Comparison of ENCODE assay signal across 23 mouse cellular contexts in the genomic region with DNA sequence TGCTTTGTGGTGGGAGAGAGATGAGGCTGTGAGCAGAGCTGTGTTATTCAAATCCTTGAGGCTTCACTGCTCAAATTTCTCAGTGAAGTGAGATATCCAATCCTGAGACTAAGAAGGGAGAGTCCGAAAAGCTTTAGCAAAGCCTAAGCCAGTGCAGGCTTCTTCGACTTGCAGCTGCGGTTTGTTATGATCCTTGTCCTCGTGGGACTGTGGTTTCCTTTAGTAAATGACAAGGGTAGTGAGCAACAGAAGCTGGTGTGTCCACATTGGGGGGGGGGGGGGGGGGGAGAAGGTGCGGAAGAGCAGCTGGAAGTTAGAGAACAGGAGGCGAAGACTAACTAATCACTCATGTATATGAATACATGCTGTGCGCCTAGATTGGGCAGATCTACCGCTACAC. TPM values are rescaled to one million over a fixed set of nuclear protein-coding genes. Genes with fewer than 3 reads are reported as not detected.
DNase-seq lines count a peak whose midpoint lies in the region; ATAC-seq lines count a peak whose summit lies in the region.
"Had no signal": no experiment of that assay in that cellular context is flagged by ENCODE, and none has a peak within 500 bp of the region (broad histone marks: within the 10 kb centered on the region; RNA-seq: fewer than 3 reads in every experiment).

No protein-coding gene starts in this region.

- H3K27ac ChIP-seq in kidney, embryonic 14.5 days (ENCODE audit: low read depth, low read length) = no peak overlapping the region
- H3K27ac ChIP-seq: hindbrain, postnatal 0 days; left cerebral cortex, adult 2 months; limb, embryonic 13.5 days; liver, embryonic 15.5 days; midbrain, embryonic 10.5 days had no signal

- H3K4me1 ChIP-seq in kidney, embryonic 14.5 days (ENCODE audit: control insufficient read depth, insufficient read depth, low read length) = 0 out of 2 replicates have a peak, but pooled peaks cover 3% of the 10 kb centered on the region
- H3K4me1 ChIP-seq: heart, embryonic 12.5 days had no signal

- no peak for DNase-seq in kidney, postnatal 25 days
- DNase-seq in T-cell, adult 2 months (ENCODE audit: low spot score) = peak; percentile 55
- DNase-seq in naive thymus-derived CD4-positive, alpha-beta T cell, adult 2 months (ENCODE audit: low read depth) = peak; percentile 70
- no peak for DNase-seq in gastrocnemius, adult 8-10 months (ENCODE audit: low spot score in 2 of 2)
- no peak for DNase-seq in testis, postnatal 14 days (ENCODE audit: low spot score)
- DNase-seq: adrenal gland, postnatal 14 days; cerebellum, adult 18-20 months; gastrocnemius, postnatal 14 days; heart, postnatal 36 days; kidney, adult 11 months; kidney, postnatal 10 days; lung, postnatal 10 days; retina, postnatal 1 day; thymus, adult 18-20 months had no signal

- 69% methylated on average over 8 of the region's 8 CpGs for WGBS in kidney, embryonic 14.5 days

- H3K27me3 ChIP-seq in kidney, embryonic 14.5 days (ENCODE audit: control insufficient read depth, insufficient read depth, low read length) = no peaks in the 10 kb centered on the region
- H3K27me3 ChIP-seq: heart, embryonic 12.5 days; limb, embryonic 13.5 days had no signal

- no peaks in the 10 kb centered on the region for H3K9me3 ChIP-seq in kidney, embryonic 14.5 days (ENCODE audit: control insufficient read depth, low read length)
- H3K9me3 ChIP-seq: heart, embryonic 12.5 days; limb, embryonic 13.5 days; liver, embryonic 15.5 days; midbrain, embryonic 10.5 days had no signal

- H3K4me2 ChIP-seq in kidney, embryonic 14.5 days (replicated peaks; ENCODE audit: low read depth, low read length) = no peak overlapping the region
- H3K4me2 ChIP-seq: heart, embryonic 12.5 days; limb, embryonic 13.5 days; liver, embryonic 15.5 days had no signal

- no peaks in the 10 kb centered on the region for H3K36me3 ChIP-seq in kidney, embryonic 14.5 days (ENCODE audit: control insufficient read depth, insufficient read depth, low read length)
- H3K36me3 ChIP-seq: heart, embryonic 12.5 days; limb, embryonic 13.5 days; liver, embryonic 15.5 days; midbrain, embryonic 10.5 days had no signal

- H3K9ac ChIP-seq in kidney, embryonic 14.5 days (ENCODE audit: low read depth, low read length) = no peak overlapping the region
- H3K9ac ChIP-seq: heart, embryonic 12.5 days; limb, embryonic 13.5 days; liver, embryonic 15.5 days had no signal

- H3K4me3 ChIP-seq in kidney, embryonic 14.5 days (ENCODE audit: low read length) = no peak overlapping the region
- H3K4me3 ChIP-seq: heart, embryonic 12.5 days; left cerebral cortex, adult 2 months; limb, embryonic 13.5 days; liver, embryonic 15.5 days; midbrain, embryonic 10.5 days had no signal

- peak; percentile 24; the same call in 1 of the 2 replicates for ATAC-seq in kidney, embryonic 14.5 days (ENCODE audit: low FRiP score, low TSS enrichment)
- peak; percentile 87 for ATAC-seq in granulocyte monocyte progenitor cell, adult 5-6 weeks (replicated peaks; ENCODE audit: poor library complexity, severe bottlenecking)
- ATAC-seq in erythroblast, adult 5-6 weeks (replicated peaks; ENCODE audit: low FRiP score, poor library complexity, severe bottlenecking) = no peak

RNA-seq across cellular contexts. Expression of gene Slc16a10, which starts 29.2 kb away (rescaled TPM):
- 4.2 and 9.2 TPM in 2 replicates for polyA plus RNA-seq in kidney, embryonic 14.5 days (2014; fragmentation: Nextera tagmentation; extraction: Ambion mirVana)
- total RNA-seq in granulocyte monocyte progenitor cell, adult 5-6 weeks (2014; fragmentation: Nextera tagmentation) = 30.2 and 37.9 TPM in 2 replicates
- 21.4 and 29.6 TPM in 2 replicates for total RNA-seq in granulocyte monocyte progenitor cell, adult 5-6 weeks (2017)
- total RNA-seq in gastrocnemius, adult 8-10 months (2022) = 10 to 100 TPM; 38.7 to 56.1 (median 46.4) TPM
- 440 and 459 TPM in 2 replicates for total RNA-seq in erythroblast, adult 5-6 weeks (2015; ENCODE audit: low replicate concordance)
- 461 and 469 TPM in 2 replicates for total RNA-seq in erythroblast, adult 5-6 weeks (2017; ENCODE audit: low replicate concordance)

Comparison
In these comparisons a context has a peak if more than half of its experiments do, and no peak if none do; other contexts are left out.
1. DNase-seq: peak in T-cell, adult 2 months (single experiment) and naive thymus-derived CD4-positive, alpha-beta T cell, adult 2 months (single experiment); none in kidney, postnatal 25 days (0 of 2), gastrocnemius, adult 8-10 months (0 of 2) and testis, postnatal 14 days (single experiment).
2. RNA of gene Slc16a10, which starts 29.2 kb away (total RNA-seq): 440 to 469 TPM in erythroblast, adult 5-6 weeks; 38.7 to 56.1 TPM in gastrocnemius, adult 8-10 months and 21.4 to 37.9 TPM in granulocyte monocyte progenitor cell, adult 5-6 weeks; every median in the first group is over 4 times any median in the second.